Mouse (Mus musculus): ENCODE results near the gene BC049762. TPM values are rescaled to one million over a fixed set of nuclear protein-coding genes. Genes with fewer than 3 reads are reported as not detected.

Gene BC049762
- polyA plus RNA-seq, 1 experiment from 2014 or later, result 0.34 TPM

Other genes starting within 250 kb of the BC049762 start
- not detected in 2 replicates for gene Olfr54, start 248.8 kb downstream of the BC049762 start, polyA plus RNA-seq (2015; fragmentation: Nextera tagmentation; extraction: Ambion mirVana)
- not detected in 2 replicates for gene Olfr1375, start 214.9 kb downstream of the BC049762 start, polyA plus RNA-seq (2015; fragmentation: Nextera tagmentation; extraction: Ambion mirVana)
- 14.7 and 16.3 TPM in 2 replicates for gene Zfp354a, start 203.8 kb downstream of the BC049762 start, polyA plus RNA-seq (2015; fragmentation: Nextera tagmentation; extraction: Ambion mirVana)
- not detected in 2 replicates for gene Gm12569, start 42.6 kb downstream of the BC049762 start, polyA plus RNA-seq (2015; fragmentation: Nextera tagmentation; extraction: Ambion mirVana)
- gene Clk4, start 1.3 kb downstream of the BC049762 start, polyA plus RNA-seq (2015; fragmentation: Nextera tagmentation; extraction: Ambion mirVana), result 137 and 160 TPM in 2 replicates
- gene Col23a1, start 26.9 kb upstream of the BC049762 start, polyA plus RNA-seq (2015; fragmentation: Nextera tagmentation; extraction: Ambion mirVana), result 3.0 and 4.1 TPM in 2 replicates